Mouse (Mus musculus): ENCODE data around the gene Lrrc42. TPM values are rescaled to one million over a fixed set of nuclear protein-coding genes. Genes with fewer than 3 reads are reported as not detected.

The Lrrc42 gene
- polyA plus RNA-seq, 1 experiment from 2014 or later: 72.3 TPM

DNA sequence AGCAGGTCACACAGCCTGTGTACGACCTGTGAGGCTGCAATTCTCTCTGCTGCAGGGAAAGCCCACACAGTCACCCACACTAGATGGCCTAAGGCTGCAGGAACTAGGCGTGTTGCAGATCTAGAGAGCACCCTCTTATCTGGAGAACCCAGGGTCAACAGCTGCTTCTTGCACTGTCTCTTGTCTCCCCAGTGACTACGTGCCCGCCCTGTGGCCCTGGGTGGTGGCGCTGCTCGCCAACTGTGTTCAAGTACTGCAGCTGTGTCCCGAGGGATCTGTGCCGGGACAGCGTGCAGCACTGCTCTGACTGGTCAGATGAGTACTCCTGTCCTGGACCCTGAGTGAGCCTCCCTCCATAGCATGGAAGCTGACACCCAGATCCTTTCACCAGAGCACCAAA is 35.8 kb downstream of the Lrrc42 start:
- ATAC-seq (ENCODE audit: insufficient number of reproducible peaks, low FRiP score, low TSS enrichment, low read depth): 0 out of 2 replicates have a peak, but pooled peaks have one; percentile 43
- H3K4me1 ChIP-seq: no peaks in the 10 kb centered on the region
- WGBS: 80% methylated on average over 9 of the region's 9 CpGs
- no peak overlapping the region for H3K27ac ChIP-seq (replicated peaks)
- H3K36me3 ChIP-seq: no peaks in the 10 kb centered on the region
- no peaks in the 10 kb centered on the region for H3K27me3 ChIP-seq
- H3K4me3 ChIP-seq (replicated peaks): no peak overlapping the region
- no peak overlapping the region for H3K4me2 ChIP-seq (replicated peaks)
- H3K9me3 ChIP-seq (replicated peaks): no peaks in the 10 kb centered on the region
- no peak overlapping the region for H3K9ac ChIP-seq

DNA sequence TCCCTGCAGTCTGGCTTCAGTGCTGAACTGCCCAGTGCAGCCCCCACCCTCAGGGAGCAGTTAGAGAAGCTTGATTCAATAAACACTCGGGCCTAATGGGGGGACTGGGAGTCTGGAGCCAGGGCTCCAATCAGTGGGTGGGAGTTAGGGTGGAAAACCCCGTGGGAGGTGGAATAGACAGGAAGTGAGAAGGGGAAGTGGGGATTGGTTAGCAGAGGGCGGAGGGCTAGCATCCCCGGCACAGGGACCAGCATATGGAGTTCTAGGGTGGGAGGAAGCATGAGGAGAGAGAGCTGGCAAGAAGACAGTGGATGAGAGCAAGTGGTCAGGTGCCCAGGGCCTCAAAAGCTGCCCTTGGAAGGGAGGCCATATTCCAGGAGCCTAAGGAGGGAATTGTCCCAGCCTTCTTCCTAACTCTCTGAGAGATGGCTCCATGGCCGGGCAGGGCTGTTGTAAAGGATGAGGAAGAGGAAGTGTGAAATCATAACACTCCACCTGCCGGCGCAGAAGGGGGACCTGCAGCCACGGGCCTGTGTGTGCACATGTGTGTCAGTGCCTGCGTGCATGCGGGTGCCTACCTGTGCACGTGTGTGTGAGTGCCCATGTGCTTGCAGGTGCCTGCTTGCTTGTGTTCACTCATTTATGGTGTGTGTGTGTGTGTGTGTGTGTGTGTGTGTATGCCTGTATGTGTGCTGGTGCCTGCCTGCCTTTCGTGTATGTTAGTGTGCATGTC is 39.9 kb downstream of the Lrrc42 start:
- Histone ChIP-seq H3K36me3 (0 out of 2 replicates have a peak, but pooled peaks cover 3% of the 10 kb centered on the region), H3K4me2 (replicated peaks) (no peak overlapping the region), H3K9me3 (replicated peaks) (no peaks in the 10 kb centered on the region), H3K4me1 (no peaks in the 10 kb centered on the region; the same call in 1 of the 2 replicates), H3K4me3 (replicated peaks) (no peak overlapping the region), H3K9ac (no peak overlapping the region), H3K27ac (replicated peaks) (no peak overlapping the region), H3K27me3 (no peaks in the 10 kb centered on the region)
- WGBS: 68% methylated on average over 12 of the region's 12 CpGs
- ATAC-seq (ENCODE audit: insufficient number of reproducible peaks, low FRiP score, low TSS enrichment, low read depth): no peak

GRCm38 (mm10) chr4:107211936-107212335 is 41.4 kb downstream of the Lrrc42 start:
- no peaks in the 10 kb centered on the region for H3K27me3 ChIP-seq

GRCm38 (mm10) chr4:107211465-107211864 is 41.9 kb downstream of the Lrrc42 start:
- 69% methylated on average over 4 of the region's 4 CpGs for WGBS
- no peaks in the 10 kb centered on the region; the same call in 1 of the 2 replicates for H3K4me1 ChIP-seq
- peaks cover 9% of the 10 kb centered on the region; the same call in 1 of the 2 replicates for H3K36me3 ChIP-seq
- H3K9ac ChIP-seq: no peak overlapping the region
- no peaks in the 10 kb centered on the region for H3K27me3 ChIP-seq
- H3K27ac ChIP-seq (replicated peaks): no peak overlapping the region
- H3K4me2 ChIP-seq (replicated peaks): no peak overlapping the region
- no peak for ATAC-seq (ENCODE audit: insufficient number of reproducible peaks, low FRiP score, low TSS enrichment, low read depth)
- no peaks in the 10 kb centered on the region for H3K9me3 ChIP-seq (replicated peaks)
- H3K4me3 ChIP-seq (replicated peaks): no peak overlapping the region

More at GRCm38 (mm10) chr4:107211936-107212335, 41.4 kb downstream of the Lrrc42 start:
- H3K36me3 ChIP-seq: peaks cover 4% of the 10 kb centered on the region; the same call in 1 of the 2 replicates
- no peak overlapping the region for H3K9ac ChIP-seq
- H3K4me3 ChIP-seq (replicated peaks): no peak overlapping the region
- 81% methylated on average over 5 of the region's 5 CpGs for WGBS
- no peak overlapping the region for H3K27ac ChIP-seq (replicated peaks)
- H3K4me2 ChIP-seq (replicated peaks): no peak overlapping the region
- ATAC-seq (ENCODE audit: insufficient number of reproducible peaks, low FRiP score, low TSS enrichment, low read depth): no peak
- H3K9me3 ChIP-seq (replicated peaks): no peaks in the 10 kb centered on the region
- H3K4me1 ChIP-seq: no peaks in the 10 kb centered on the region; the same call in 1 of the 2 replicates

DNA sequence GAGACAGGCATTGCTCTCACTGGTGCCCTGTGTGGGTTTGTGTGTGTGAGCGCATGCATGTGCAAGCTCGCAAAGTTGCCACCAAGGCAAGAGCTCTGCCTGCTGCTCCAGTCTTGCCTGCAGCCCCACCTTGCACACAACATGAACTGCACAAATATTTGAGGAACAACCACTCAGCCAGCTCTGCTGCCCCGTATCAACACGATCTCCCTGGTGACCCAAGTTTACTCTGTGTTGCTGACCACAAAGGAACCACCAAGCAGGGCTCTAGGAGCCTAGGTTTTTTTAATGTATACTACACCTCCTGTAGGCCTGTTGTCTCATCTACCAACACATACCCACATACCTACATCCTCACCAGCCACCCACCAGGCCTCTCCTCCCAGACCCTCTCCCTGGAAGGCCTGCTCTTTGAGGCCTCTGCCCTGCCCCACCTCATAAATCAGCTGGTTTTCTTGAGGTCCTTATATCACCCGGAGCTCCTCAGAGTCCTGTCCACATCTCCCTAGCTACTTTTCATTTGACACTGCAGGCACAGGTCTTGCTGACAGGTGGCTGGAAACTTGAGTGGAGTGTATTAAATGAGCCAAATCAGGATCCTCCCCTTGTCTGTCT is 42.7 kb downstream of the Lrrc42 start:
- Histone ChIP-seq H3K9me3 (replicated peaks) (no peaks in the 10 kb centered on the region), H3K4me1 (no peaks in the 10 kb centered on the region; the same call in 1 of the 2 replicates), H3K27ac (replicated peaks) (no peak overlapping the region), H3K9ac (no peak overlapping the region), H3K4me2 (replicated peaks) (no peak overlapping the region), H3K27me3 (no peaks in the 10 kb centered on the region), H3K4me3 (replicated peaks) (no peak overlapping the region), H3K36me3 (peaks cover 17% of the 10 kb centered on the region)
- 70% methylated on average over 5 of the region's 5 CpGs for WGBS
- no peak for ATAC-seq (ENCODE audit: insufficient number of reproducible peaks, low FRiP score, low TSS enrichment, low read depth)

GRCm38 (mm10) chr4:107208880-107209279 is 44.5 kb downstream of the Lrrc42 start, which contains the start of gene Ldlrad1:
Gene Ldlrad1 (plus strand): TSS chr4:107209180.
- Histone ChIP-seq H3K9ac (no peak within 1 kb of the TSS), H3K27ac (replicated peaks) (no peak within 1 kb of the TSS), H3K4me2 (replicated peaks) (no peak within 1 kb of the TSS), H3K27me3 (no peaks in the 10 kb centered on the region), H3K4me3 (replicated peaks) (no peak within 1 kb of the TSS), H3K9me3 (replicated peaks) (no peaks in the 10 kb centered on the region), H3K36me3 (peaks cover 33% of the 10 kb centered on the region), H3K4me1 (no peaks in the 10 kb centered on the region; the same call in 1 of the 2 replicates)
- ATAC-seq (ENCODE audit: insufficient number of reproducible peaks, low FRiP score, low TSS enrichment, low read depth): no peak
- 85% methylated on average over 3 of the region's 3 CpGs for WGBS

DNA sequence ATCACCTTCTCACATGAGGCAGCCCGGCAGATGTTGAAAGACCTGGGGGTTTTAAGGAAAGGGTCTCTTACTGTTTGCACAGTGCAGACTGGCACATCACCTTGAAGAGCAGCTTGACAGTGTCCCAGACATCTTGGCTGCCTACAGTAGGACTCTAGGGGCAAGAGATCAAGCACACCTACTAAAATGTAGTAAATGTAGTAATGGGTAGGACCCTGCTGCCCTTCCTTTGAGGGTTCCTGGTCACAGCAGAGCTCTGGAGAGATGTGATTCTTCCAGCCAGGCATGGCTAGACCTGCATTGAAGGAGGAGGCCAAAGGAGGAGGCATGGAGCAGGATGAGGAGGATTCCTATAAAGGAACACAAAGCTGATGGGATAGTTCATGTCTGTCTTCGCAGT is 46.3 kb downstream of the Lrrc42 start:
- H3K36me3 ChIP-seq: peaks cover 52% of the 10 kb centered on the region
- no peaks in the 10 kb centered on the region for H3K27me3 ChIP-seq
- no peak overlapping the region for H3K27ac ChIP-seq (replicated peaks)
- ATAC-seq (ENCODE audit: insufficient number of reproducible peaks, low FRiP score, low TSS enrichment, low read depth): no peak
- WGBS: 97% methylated on average over 2 of the region's 2 CpGs
- no peaks in the 10 kb centered on the region; the same call in 1 of the 2 replicates for H3K4me1 ChIP-seq
- no peaks in the 10 kb centered on the region for H3K9me3 ChIP-seq (replicated peaks)
- H3K9ac ChIP-seq: no peak overlapping the region
- no peak overlapping the region for H3K4me3 ChIP-seq (replicated peaks)
- H3K4me2 ChIP-seq (replicated peaks): no peak overlapping the region

- H3K9ac ChIP-seq: no peak overlapping the region
- H3K27me3 ChIP-seq: no peaks in the 10 kb centered on the region
- H3K4me2 ChIP-seq (replicated peaks): no peak overlapping the region
- no peaks in the 10 kb centered on the region for H3K4me1 ChIP-seq
- H3K36me3 ChIP-seq: peaks cover 86% of the 10 kb centered on the region
- no peak for ATAC-seq (ENCODE audit: insufficient number of reproducible peaks, low FRiP score, low TSS enrichment, low read depth)
- H3K9me3 ChIP-seq (replicated peaks): no peaks in the 10 kb centered on the region
- no peak overlapping the region for H3K27ac ChIP-seq (replicated peaks)
- H3K4me3 ChIP-seq (replicated peaks): no peak overlapping the region
- WGBS: 87% methylated on average over 7 of the region's 7 CpGs
Measured at GRCm38 (mm10) chr4:107203001-107203400, 50.3 kb downstream of the Lrrc42 start.

DNA sequence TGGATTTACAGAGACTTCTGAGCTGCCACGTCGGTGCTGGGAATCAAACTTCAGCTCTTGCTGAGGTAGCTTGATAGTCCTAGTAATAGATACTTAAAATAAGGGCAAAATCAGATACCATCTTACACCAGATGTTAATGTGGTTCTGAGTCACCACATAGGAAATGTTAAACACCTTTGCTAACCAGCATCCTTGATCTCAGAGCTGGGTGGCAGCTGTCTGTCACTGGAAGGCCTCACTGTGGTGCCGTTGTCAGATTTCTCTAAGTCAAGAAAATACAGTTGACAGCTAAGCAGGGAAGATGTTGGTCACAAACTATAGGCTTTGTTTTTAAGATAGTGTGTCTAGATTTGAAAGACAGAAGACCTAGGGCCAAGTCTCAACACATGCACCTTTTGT is 51.6 kb downstream of the Lrrc42 start:
- H3K27me3 ChIP-seq: no peaks in the 10 kb centered on the region
- WGBS: 88% methylated on average over 3 of the region's 3 CpGs
- no peaks in the 10 kb centered on the region for H3K4me1 ChIP-seq
- H3K4me3 ChIP-seq (replicated peaks): no peak overlapping the region
- H3K9ac ChIP-seq: no peak overlapping the region
- H3K9me3 ChIP-seq (replicated peaks): no peaks in the 10 kb centered on the region
- H3K27ac ChIP-seq (replicated peaks): no peak overlapping the region
- no peak overlapping the region for H3K4me2 ChIP-seq (replicated peaks)
- no peak for ATAC-seq (ENCODE audit: insufficient number of reproducible peaks, low FRiP score, low TSS enrichment, low read depth)
- H3K36me3 ChIP-seq: peaks cover 94% of the 10 kb centered on the region

- Histone ChIP-seq H3K4me2 (replicated peaks) (no peak overlapping the region), H3K27ac (replicated peaks) (no peak overlapping the region), H3K9ac (no peak overlapping the region), H3K36me3 (peaks cover 82% of the 10 kb centered on the region), H3K9me3 (replicated peaks) (no peaks in the 10 kb centered on the region), H3K4me1 (no peaks in the 10 kb centered on the region), H3K27me3 (no peaks in the 10 kb centered on the region), H3K4me3 (replicated peaks) (no peak overlapping the region)
- ATAC-seq (ENCODE audit: insufficient number of reproducible peaks, low FRiP score, low TSS enrichment, low read depth): no peak; the same call in 1 of the 2 replicates
- 87% methylated on average over 5 of the region's 5 CpGs for WGBS
Measured at GRCm38 (mm10) chr4:107198072-107198471, 55.3 kb downstream of the Lrrc42 start.

GRCm38 (mm10) chr4:107196454-107196853 is 56.9 kb downstream of the Lrrc42 start:
- Histone ChIP-seq H3K27me3 (no peaks in the 10 kb centered on the region), H3K4me2 (replicated peaks) (no peak overlapping the region), H3K36me3 (peaks cover 78% of the 10 kb centered on the region), H3K9ac (no peak overlapping the region), H3K27ac (replicated peaks) (no peak overlapping the region), H3K4me3 (replicated peaks) (no peak overlapping the region), H3K9me3 (replicated peaks) (no peaks in the 10 kb centered on the region), H3K4me1 (no peaks in the 10 kb centered on the region)
- no peak for ATAC-seq (ENCODE audit: insufficient number of reproducible peaks, low FRiP score, low TSS enrichment, low read depth)
- WGBS: 81% methylated on average over 2 of the region's 2 CpGs

Measured in embryonic facial prominence, embryonic 15.5 days (tissue).